Mouse (Mus musculus): ENCODE data around the gene Clstn1.
A peak's percentile ranks its signal among the peaks of the same experiment; 100 is the strongest.

Clstn1 gene

DNA sequence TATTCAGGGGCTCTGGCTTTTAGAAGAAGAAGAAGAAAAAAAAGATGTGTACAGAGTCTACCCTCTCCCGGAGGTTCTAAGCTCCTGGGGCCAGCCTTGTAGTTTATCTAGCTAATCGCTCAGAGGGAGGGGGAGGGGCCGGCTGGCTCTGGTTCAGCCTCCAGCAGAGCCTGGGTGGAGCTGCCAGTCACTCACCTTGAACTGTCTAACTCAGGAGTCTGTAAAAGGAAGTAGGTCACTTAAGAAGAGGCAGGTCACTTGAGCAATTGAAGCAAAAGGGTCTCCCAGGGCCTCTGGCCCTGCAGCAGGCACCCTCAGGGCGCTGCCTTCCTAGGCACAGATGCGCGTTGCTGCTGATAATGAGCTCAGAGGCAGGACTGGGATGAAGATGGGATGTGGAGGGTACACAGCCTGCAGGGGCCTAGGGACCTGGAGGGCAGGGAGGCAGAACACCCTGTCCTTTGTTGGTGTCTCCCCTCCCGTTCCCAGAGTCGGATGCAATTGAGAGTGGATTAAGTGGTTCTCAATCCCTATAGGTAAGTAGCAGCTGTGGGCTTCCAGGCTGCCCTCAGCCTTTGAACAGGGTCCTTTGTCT lies 18.7 kb upstream of the Clstn1 start:
- no peak for DNase-seq (ENCODE audit: low read depth, low spot score)

DNA sequence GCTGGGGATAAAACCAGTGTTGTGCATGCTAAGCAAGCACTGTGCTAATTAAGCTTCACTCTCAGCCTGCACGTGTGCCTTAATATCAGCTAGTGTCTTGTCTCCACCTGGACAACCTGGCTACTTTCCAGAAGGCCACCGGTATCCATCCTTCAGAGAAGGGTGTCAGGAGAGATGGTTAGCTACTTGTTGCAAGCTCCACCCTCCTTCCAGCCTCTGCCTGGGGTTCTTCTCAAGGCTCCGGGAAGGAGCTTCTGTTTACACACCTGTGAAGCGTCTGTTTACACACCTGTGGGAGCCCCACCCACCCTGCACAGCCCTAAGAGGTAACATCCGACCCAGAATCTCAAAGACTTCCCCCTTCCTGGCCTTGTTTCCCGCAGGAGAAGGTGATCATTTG lies 17.6 kb upstream of the Clstn1 start:
- DNase-seq (ENCODE audit: low read depth, low spot score): no peak

DNA sequence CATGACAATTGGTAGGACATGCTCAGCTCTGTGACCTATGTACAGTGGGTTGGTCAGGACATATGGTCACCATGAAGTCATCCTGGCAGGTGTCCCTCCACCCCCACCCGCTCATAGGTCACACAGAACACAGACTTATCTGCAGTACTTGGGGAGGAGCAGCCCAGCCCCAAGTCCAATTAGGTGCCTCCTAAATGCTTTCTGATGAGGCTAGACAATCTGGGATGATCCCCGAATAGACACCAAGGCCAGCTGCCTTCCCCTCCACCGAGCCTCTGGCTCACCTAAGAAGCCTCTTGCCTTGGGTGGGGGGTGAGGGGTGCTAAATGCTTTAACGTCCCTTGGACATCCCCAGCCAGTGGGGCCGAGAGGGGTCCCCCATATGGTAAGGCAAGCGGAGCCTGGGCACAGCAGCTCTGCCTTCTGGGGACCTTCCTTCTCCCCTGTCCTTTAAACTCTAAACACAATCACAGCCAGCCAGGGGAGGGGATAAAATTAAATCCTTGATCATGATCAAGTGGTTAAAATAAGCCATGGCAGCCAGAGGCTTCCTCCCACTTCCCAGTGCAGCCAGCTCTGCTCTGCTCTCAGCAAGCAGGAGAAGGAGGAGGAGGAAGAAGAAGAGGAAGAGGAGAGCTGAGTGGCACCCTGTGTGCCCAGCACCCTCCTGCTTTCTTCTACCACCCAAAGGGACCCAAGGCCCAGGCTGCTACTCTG lies 16.3 kb upstream of the Clstn1 start:
- no peak for DNase-seq (ENCODE audit: low read depth, low spot score)

DNA sequence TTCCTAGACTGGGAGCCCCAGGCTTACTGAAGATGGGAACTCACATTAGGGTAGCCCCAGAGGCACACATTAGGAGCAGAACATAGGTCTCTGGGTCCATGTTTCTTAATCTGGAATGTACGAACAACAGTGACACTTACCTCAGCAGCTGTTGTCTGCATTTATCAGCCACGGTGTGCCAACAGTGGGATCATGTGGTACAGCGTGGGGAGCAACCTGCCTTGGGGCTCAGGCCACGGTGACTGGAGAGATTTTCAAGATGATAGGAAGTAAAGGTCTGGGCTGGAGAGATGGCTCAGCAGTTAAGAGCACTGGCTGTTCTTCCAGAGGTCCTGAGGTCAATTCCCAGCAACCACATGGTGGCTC lies 15.8 kb upstream of the Clstn1 start:
- DNase-seq (ENCODE audit: low read depth, low spot score): no peak

DNA sequence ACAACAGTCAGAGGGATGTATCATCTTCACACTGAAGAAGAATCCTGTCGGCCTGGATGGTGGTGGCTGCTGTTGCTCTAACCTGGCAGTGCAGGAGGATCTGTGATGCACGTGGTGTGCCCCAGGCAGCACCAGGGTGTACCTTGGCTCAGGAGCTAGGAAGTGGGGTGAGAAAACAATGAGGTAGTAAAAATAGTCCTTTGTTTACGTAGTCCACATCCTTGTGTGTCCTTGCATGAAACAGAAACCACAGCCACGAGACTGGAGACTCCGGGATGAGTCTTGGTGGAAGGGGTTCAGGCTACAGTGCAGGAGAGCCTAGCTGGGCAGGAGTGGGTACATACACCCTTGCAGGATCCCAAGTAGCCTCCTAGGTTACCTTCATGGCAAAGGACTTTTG lies 15.1 kb upstream of the Clstn1 start:
- DNase-seq (ENCODE audit: low read depth, low spot score): no peak

DNA sequence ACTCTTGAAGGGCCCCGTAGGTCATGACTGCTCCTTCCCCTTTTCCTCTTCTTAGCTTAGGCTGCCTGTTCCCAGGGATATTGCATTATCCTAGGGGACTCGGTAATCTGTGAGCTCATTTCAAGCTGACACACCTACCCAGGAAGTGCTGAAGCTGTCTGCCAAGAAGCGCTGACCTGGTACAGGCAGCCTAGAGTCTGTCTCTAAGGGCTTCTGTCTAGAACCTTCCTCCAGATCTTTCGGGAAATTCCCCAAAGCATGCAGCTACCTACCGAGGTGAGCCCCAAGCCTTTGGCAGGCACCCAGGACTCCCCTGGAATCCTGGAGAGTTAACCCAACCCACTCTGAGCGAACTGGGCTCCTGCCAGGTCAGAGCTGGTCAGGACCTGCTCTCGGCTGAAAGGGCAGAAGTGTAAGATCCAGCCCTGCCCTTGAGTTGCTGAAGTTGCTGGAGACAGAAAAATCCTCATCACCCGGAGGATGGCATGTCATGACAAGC lies 14.6 kb upstream of the Clstn1 start:
- DNase-seq (ENCODE audit: low read depth, low spot score): no peak

DNA sequence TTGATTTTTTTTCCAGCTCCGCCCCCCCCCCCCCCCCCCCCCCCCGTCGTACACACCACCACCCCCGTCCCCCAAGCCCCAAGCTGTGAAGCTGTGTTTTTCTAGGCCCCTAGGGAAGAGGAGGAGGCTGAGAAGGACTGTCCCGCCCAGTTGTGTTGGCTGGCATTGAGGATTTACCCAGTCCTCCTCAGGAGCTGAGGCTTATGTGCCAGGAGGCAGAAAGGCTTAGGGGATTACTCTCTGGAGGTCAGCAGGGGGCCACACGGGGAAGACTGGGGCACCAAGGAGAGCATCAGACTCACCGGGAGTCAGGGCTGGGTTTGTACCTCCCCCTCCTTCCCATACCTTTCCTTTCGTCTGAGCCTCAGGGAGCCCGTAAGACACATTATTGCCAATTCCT lies 13.8 kb upstream of the Clstn1 start:
- DNase-seq (ENCODE audit: low read depth, low spot score): no peak

DNA sequence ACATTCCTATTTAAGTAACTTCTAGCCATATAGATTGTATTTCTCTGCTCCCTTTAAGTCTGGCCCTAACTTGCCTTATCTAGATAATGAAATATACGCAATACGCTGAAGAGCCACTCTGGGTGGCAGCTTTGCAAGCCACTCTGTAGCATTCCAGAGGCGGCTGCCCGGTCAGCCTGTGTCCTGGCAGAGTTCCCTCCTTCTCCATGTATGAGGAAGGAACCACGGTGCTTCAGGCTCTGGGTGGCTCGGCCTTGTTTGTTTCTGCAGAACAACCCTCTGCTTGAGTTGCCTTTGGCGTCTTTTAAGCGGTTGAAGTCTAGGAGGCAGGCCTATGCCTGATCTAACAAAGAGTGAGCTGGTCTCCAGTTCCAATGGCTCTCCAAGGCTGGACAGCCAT lies 13.4 kb upstream of the Clstn1 start:
- DNase-seq (ENCODE audit: low read depth, low spot score): no peak

DNA sequence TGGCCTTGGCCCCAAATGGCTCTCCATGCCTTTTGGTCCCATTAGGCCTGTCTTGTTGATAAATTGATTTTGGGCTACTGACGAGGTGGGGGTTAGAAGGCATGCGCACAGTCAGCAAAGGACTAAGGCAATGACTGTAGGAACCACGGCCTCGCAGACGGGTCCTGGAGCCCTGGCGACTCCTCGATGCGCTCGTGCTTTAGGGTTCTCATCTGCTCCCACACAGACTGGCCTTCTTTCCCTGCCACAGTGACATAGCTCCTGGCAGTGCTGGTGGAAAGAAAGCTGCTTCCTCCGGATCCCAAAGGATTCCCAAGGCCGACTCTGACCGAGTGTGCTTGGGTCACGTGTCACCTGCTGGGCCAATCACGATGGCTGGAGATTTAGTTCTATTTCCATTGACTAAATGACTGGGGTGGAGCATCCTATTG lies 11.9 kb upstream of the Clstn1 start:
- DNase-seq (ENCODE audit: low read depth, low spot score): peak; percentile 63

DNA sequence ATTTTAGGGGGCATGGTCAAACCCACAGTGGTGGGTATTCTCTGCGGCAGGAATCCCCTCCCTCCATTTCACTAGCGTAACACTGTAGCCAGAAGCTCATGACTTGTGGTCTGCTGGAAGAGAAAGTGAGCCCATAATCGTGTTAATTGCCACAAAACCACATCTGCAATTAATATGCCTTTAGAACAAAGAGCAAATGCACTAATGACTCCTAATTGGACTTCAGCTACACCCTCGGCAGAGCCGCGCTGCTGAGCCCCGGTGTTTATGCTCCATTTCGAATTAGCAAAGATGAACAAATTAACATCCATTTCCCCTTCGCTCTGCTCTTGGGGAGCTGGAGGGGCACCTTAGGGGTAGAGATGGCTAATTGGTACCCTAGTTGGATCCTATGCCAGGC lies 10.2 kb upstream of the Clstn1 start:
- DNase-seq (ENCODE audit: low read depth, low spot score): no peak

DNA sequence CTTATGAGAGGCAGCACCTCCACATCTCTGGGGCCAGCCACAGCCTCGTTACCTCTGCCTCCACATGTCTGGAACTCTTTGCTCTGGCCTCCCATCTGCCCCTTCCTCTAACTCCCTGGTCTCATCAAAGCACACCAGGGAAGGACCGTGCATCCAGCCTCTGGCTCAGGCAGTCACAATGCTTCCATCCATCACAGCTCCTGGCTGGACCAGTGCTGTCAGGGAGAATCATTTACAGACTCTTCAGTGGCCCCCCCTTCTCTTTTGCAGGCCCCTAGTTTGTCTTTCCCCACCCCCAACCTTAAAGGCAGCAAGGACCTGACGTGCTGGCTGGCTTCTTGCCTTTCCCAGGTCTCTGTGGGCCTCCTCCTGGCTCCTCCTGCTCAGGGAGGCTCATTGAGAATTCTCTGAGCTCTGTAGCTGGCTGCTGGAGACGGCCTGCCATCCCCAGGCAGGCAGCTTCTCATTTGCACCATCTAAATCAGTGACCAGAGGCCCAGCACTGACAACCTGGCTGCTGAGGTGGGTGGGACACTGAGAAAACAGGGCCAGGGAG lies 9.2 kb upstream of the Clstn1 start:
- no peak for DNase-seq (ENCODE audit: low read depth, low spot score)

DNA sequence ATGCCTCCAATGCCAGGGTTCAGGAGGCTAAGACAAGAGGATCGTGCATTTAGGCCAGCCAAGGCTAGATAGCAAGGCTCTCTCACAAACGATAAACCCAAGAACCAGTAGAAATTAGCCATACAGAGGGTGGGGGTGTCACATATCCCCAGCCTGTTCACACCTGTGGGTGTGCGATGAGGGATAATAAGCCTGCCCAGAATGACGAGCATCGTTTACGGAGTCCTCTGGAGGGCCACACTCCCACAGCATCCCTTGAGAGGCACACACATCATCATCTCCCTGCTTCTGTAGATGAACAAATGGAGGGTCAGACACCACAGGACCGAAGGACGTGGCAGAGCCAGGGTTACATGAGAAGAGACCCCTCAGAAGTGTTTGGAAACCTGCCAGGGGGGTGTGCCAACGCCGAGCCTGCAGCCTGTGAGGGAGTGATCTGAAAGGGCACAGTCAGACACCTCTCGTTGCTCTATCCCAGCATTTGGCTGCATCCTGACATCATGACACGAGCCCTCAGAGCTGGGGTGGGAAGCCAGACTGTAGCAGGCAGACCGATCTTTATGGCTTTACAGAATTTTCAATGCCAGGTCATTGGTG lies 8.1 kb upstream of the Clstn1 start:
- no peak for DNase-seq (ENCODE audit: low read depth, low spot score)

DNA sequence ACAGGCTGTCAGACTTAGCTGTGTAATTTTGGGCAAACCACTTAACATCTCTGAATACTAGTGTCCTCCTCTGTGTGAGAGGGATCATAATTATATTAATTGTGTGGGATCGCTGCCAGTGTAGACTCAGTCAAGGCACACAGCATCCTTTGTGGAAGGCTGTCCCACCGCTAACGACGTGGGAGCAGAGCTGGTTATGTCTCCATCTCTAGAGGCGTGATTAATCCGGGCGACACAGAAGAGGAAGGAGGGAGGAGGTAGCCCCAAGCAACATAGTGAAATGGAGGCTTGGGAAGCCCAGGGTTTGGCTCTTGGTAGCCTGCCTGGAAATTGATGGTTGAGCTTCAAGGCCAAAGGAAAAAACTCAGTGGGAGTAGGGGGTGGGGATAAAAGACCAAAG lies 7.4 kb upstream of the Clstn1 start:
- no peak for DNase-seq (ENCODE audit: low read depth, low spot score)

DNA sequence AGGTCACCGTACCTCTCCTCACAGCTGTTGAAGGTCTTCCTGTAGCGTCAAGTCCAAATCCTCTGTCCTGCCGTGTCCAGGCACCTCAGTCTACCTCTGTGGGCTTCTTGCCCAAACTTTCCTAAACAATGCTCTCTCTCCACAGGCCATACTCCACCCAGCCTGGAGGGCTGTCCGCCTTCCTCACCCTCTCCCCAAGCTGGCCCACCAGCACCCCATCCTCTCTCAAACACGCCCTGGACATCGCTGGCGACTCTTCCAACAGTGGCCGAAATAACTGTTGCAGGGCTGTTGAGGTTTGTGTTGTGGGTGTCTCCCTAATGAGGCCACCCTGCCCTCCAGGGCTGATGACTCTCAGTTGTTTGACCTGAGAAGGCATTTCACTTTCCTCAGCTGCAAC lies 1.0 kb upstream of the Clstn1 start:
- DNase-seq (ENCODE audit: low read depth, low spot score): no peak

DNA sequence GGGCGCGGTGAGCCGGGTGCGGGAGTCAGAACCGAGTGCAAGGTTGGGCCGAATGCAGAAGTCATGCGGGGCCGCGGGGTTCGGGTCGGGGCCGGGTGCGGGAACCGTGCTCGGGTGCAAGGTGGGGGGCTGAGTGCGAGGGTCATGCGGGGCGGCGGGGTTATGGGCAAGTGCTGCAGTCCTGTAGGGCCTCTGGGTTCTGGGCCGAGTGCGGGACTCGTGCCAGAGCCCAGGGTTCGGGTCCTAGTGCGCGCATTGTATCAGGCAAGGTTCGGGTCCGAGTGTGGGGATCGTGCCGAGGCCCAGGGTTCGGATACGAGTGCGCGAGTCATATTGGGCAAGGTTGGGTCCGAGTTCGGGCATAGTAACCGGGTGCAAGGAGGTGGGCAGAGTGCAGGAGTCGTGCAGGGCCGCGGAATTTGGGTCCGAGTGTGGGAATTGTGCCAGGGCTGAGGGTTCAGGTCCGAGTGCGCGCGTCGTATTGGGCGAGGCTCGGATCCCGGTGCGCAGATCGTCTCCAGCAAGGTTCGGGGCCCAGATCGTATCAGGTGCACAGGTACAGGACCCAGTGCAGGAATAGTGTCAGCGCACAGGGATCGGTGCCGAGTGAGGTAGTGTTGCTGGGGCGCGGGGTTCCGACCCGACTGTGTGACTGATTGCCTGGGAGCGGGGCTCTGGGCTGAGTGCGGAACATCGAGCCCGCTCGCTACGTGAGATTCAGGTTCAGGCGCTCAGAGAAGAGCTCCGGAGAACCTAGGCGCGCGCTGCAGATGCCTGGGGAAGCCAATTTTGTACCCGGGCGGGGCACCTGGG lies 721 bp downstream of the Clstn1 start:
- DNase-seq (ENCODE audit: low read depth, low spot score): no peak

DNA sequence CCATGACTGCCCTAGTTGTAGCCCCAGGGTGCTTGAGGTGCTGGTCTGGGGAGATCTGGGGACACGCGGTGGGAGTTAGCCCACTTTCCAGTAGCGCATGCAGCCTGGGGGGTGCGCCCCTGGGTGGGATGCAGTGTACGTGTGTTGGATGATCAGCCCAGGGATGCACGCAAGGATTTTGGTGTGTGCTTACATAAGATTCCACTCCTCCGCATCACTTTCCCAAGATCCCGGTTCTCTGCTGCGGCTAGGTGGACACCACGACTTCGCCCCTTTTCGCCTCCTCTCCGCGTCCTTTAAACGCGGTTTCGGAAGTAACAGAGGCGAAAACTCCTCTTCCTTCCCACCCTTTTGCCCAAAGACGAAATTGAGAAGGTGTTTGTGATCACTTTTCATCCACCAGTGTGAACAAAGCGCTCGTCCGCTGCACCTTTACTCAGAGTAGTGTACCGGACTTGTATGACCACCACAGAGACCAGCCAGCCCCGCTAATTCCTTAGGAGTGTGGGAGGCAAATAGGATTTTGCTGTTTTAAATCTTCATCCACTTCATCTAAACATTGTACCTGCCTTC lies 1.4 kb downstream of the Clstn1 start:
- no peak for DNase-seq (ENCODE audit: low read depth, low spot score)

DNA sequence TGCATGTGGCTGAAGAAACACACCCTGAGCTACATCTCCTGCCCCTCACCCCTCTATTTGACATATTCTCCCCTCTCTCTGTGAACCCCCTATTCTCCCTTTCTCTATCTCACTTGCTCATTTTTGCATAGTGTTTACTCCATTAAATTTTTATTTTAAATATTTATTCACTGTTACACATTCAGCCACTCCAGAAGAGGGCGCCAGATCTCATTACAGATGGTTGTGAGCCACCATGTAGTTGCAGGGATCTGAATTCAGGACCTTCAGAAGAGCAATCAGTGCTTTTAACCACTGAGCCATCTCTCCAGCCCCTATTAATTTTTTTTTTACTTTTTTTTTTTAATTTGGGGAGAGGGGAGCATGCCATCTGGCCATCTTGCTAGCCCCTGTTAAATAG lies 3.9 kb downstream of the Clstn1 start:
- DNase-seq (ENCODE audit: low read depth, low spot score): no peak

DNA sequence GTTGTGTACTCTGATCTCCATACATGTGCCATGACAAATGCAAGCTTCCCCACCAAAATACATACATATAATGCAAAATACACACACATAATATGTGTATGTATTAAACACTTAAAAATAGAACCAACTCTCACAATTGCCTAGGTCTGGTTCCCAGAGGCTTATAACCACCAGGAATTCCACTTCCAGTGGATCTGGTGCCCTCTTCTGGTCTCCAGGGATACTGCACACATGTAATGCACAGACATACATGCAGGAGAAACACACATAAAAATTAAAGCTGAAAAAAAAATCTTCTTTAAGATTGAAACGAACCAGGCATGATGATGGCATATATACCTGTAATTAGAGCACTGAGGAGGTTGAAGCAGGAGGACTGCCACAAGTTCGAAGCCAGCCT lies 5.2 kb downstream of the Clstn1 start:
- no peak for DNase-seq (ENCODE audit: low read depth, low spot score)

DNA sequence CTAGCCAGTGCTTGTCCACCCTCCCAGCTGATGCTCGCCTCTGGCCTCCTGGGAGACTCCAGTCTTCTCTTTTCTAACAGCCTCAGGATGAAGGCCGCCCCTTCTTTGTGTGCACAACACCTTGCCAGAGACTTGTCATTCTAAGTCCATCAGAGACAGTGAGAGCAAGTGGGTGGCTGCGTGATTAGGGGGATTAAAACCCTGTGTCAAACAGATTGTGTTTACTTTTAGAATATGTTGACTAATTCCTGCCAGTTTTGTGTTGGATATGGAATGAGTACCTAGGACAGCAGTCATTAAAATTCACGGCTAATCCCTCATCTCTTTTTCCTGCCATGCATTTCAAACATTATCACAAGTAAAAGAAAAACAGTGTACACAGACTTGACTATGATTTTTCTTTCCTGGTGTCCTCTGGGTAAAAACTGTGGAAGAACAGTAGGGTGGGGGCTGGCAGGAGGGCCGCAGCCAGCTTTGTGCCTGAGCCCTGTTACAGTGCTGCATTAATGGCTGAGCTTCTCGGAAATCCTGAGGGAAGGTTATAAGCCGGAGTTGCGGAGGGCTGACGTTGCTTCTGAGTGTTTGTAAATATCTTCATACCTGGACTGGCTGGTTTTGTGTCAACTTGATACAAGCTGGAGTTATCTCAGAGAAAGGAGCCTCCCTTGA lies 8.8 kb downstream of the Clstn1 start:
- DNase-seq (ENCODE audit: low read depth, low spot score): no peak

DNA sequence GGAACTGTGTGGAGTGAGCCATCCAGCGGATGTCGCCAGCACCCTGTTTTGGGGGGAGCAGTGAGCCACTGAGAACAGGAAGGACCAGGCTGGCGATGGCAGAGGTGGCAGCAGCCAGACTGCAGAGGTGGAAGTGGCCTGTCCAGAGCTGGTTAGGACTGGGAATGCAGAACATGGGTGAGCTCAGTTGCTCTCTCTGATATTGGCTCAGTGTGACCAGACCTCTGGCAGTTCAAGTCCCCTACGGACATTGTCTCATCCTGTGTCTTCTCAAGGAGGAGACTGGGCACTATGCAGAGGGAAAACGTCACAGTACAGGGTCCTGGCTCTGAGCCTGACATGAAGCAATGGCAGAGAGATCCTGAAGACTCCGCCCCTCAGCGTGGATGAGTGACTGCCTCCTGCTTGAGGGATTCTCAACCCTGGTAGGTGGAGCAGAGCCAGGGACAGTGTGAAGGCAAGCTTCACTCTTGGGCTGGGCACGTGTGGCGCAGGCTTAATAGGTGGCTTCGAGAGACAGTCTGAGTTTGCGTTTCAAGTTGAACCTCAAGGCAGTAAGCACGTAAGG lies 11.5 kb downstream of the Clstn1 start:
- DNase-seq (ENCODE audit: low read depth, low spot score): peak; percentile 50

DNA sequence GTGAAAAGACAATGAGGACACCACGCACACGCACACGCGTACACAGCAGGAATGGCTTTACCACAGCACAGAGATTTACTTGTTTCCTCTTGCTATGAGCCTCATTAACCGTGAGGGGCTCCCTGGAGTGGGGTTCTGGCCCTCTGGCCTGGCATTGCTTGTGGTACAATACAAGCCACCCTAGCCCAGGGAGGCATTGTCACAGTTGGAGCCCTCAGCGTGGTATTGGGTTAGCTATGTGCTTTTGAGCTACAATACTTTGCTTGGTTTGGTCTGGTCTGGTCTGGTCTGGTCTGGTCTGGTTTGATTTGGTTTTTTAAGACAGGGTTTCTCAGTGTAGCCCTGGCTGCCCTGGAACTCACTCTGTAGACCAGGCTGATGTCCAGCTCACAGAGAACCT lies 13.3 kb downstream of the Clstn1 start:
- DNase-seq (ENCODE audit: low read depth, low spot score): no peak
